Mouse (Mus musculus): ENCODE measurements around the gene Gal3st2c. TPM values are rescaled to one million over a fixed set of nuclear protein-coding genes. Genes with fewer than 3 reads are reported as not detected.
"Not testable (repeated sequence)": the region's sequence is repeated elsewhere in the genome, so short reads cannot be mapped to it uniquely, and the experiment has no call there.

The Gal3st2c gene
- 0.01 and 0.05 TPM in 2 replicates for polyA plus RNA-seq (2012; rRNA removed)

DNA sequence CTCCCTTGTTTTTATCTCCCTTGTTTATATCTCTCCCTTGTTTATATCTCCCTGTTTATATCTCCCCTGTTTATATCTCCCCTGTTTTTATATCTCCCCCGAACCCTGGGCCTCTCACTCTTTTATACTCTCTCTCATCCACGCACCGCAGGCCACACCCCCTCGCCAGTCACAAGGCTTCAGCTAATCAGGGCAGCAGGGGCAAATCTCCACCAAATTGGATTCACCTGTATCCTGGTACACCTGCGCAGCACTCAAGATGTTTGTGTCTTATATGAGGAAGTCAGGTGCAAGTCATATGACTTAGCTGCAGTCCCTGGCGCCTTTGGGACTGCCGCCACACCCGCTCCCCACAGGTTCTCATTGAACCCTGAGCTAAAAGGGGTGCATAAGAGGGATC lies at the start of gene Gal3st2c:
Gene Gal3st2c, plus strand, starts transcription at position 301 of the 400 bp plus-strand sequence.
- not testable (repeated sequence) for DNase-seq (ENCODE audit: low read depth)

DNA sequence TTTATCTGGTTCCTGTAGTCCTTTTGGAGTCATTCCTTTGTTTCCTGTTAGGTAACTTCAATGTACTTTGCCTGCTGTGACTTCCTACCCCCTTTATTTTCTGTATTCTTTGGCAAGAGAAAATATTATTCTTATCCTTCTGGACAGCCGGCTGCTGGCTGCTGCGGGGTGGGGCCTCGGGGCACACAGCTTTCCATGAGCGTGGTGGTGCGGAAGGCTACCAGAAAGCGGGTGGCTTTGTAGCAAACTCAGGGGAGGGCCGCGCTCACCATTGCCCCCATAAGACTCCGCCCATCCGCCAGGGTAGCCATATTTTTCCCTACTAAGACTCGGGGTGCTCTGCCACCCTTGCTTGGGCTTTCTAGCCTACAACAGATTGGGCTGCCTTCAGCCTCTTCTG lies 41.2 kb upstream of the Gal3st2c start:
- DNase-seq (ENCODE audit: low read depth): not testable (repeated sequence)

DNA sequence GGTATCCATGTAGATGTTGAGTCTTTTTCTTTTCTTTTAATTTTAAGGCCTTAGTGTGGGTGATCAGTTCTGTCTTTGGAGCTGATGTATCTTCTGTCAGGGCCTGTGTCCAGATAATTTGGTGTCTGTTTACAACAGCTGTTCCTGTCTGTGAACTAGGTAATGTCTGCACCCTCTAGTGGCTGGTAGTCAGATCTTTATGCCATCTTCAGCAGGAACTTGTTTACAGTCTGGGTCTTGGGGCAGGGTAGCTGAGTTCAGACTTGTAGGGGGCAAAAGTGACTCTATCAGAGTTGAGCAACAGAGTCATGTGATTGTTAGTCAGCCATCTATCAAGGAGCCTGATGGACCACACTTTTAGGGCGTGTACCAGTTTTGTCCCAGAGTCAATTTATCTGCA lies 23.8 kb upstream of the Gal3st2c start:
- not testable (repeated sequence) for DNase-seq (ENCODE audit: low read depth)

DNA sequence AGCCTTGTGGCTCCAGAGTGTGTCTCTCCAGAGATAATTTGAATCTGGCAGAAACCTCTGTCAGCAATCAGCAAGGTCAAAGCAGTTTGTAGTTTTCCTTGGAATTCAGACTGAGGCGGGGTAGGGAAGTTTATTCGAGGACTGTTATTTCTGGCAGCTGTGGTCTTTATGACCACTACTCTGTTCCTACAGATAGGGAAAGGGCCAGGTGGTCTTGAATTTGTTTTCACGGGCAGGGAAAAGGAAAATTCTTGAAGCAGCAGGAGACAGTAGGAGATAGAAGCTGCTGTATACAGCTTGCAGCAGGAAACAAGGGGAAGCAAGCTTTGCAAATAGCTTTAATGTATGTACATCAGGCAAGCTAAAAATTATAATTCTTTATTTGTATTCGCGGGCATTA lies 19.9 kb upstream of the Gal3st2c start:
- not testable (repeated sequence) for DNase-seq (ENCODE audit: low read depth)

DNA sequence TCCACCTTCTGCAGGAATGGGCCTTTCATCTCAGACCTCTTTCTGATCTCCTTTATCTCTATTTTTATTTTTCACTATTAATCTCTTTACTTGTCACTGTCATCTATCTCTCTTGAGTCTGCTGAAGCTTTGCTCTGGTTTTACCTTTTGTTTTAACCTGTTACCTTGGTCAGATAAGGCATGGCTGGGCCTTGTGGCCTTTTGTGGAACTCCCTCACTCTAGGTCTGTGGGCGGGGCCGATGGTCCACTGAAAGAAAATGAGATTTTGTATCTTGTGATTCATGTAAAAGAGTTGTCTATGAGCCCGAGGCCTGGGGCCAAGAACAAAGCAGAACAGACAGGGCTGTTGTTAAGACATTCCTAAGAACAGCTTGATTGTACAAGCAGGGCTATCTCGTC lies 19.5 kb upstream of the Gal3st2c start:
- not testable (repeated sequence) for DNase-seq (ENCODE audit: low read depth)

DNA sequence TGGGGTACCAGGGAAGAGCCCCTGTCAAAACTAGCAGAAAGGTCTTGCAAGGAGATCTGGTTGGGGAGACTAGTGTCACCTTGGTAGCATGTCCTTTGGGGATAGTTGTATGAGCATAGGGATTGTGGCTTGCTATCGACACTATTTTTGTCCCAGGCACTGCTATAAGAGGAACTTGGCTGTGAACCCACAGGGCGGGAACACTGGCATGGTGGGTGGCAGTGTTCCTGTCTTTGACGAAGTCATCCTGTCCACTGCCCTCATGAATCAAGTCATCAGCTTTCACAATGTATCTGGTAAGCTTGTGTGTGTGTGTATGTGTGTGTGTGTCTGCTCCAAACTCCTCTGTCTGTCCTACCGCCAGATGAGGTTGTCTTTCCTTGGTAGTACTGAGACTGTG lies 14.5 kb upstream of the Gal3st2c start:
- DNase-seq (ENCODE audit: low read depth): not testable (repeated sequence)

DNA sequence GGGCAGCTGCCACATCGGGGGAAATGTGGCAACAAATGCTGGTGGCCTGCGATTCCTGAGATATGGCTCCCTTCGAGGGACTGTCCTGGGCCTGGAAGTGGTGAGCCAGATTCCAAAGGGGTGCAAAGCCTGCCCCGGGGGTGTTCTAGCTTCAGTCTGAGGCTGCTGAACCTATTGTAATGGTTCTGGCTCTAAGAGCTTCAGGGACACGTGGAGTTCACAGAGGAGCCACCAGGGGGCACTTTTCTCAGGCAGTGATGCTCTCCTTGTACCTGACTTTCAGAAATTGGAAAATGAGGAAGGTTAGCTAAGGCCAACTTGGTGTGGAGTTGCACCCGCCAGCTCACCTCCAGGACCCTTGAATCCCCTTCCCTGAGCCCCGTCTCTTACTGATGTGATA lies 12.0 kb upstream of the Gal3st2c start:
- DNase-seq (ENCODE audit: low read depth): not testable (repeated sequence)

DNA sequence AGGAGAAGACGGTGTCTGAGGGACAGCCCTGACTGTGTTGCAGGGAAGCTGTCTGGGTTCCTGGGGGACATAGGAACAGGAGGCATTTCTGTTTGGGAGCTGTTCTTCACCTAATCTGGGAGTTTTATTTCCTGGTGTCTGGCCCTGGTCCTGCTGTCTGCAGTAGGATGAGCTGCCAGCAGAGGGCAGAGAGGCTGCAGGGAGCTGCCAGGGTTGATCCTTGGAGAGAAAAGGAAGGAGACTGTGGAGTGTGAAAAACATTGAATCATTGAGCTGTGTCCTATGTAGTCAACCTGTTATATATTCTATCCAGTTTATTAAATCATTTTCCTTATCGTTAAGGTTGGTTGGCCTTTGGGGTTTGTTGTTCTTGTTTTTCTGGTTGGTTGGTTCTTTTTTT lies 9.4 kb upstream of the Gal3st2c start:
- not testable (repeated sequence) for DNase-seq (ENCODE audit: low read depth)

DNA sequence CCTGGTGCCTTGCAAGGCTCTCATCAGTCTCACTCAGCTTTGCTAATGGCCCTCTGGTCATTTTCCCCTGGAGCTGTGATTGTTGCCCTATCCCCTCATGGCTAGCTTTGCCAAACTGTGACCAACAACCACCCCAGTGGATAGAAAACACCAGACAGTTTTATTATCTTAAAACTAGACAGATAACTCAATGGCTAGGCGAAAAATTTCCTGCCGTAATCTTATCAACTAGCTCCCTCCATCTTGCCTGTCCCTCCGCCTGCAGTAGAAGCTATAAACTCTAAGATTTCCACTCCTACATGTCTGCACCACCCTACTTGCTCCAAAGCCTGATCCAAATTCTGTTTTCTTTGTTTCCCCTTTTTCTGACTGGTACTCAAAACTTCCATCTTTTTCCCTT lies 4.1 kb upstream of the Gal3st2c start:
- DNase-seq (ENCODE audit: low read depth): no peak

DNA sequence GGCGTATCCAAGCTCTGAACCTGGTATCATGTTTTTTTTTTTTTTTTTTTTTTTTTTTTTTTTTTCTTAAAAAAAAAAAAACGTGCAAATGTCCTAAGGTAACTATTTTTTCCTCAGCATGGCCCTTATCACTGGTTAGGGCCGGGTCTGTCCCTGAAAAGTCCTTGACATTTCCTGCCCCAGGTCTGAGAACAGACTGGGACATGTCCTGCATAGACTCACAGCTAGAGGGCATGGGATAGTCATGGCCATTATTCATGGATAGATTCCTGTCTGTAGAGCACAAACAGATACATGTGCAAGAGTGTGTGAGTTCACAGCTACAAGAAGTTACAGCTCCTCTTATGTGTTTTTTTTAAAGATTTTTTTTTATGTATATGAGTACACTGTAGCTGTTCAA lies 1.5 kb upstream of the Gal3st2c start:
- DNase-seq (ENCODE audit: low read depth): no peak

DNA sequence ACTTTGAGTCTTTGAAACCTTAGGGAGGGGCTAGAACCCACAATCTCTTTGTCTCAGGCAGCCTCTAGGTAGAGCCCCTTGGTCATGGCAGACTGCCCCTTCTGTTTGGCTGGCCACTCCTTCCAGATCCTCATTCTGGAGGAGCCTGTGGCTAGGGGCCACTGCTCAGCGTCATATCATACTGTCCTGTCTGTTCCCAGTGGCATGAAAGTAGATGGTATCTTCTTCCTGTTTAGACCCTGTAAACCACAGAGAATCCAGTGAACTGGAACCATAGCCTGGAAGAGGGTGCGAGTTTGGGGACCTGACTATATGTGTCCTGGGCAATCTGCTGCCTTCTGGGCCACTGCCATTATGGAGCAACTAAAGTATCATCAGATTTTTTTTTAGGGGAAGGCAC lies 759 bp downstream of the Gal3st2c start:
- not testable (repeated sequence) for DNase-seq (ENCODE audit: low read depth)

DNA sequence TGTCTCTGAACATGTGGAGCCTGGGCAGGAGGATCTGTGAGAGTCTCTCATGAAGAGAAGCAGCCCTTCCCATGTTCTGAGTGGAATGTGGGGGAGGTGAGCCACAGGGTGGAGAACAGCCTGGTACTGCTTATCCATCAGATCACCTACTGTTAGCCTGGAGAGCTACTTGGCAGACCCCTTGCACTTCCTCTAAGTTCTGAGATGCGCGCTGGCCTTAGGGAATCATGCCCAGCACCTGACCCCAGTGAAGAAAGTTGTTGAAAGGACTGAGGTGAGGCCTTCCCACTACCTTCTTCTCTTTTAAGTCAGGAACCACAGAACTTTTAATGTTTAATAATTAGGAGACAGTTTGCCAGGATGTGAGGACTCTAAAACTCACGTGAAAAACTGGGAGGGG lies 1.2 kb downstream of the Gal3st2c start:
- DNase-seq (ENCODE audit: low read depth): not testable (repeated sequence)

DNA sequence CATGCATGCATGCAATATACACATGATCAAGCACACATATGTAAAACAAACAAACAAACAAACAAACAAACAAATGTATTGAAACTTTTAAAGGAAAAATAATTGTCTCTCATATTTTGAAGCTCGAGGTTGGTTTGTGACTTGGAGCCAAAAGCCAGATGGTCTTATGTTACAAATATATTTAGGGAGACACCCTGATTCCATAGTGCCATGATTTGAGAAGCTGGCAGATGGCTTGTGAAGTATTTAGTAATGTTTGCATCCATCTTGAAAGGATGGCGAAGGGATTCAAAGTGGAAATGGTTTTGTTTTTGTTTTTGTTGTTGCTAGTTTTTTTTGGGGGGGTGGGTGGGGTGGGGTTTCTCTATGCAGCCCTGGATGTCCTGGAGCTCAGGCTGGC lies 10.7 kb downstream of the Gal3st2c start:
- no peak for DNase-seq (ENCODE audit: low read depth)

DNA sequence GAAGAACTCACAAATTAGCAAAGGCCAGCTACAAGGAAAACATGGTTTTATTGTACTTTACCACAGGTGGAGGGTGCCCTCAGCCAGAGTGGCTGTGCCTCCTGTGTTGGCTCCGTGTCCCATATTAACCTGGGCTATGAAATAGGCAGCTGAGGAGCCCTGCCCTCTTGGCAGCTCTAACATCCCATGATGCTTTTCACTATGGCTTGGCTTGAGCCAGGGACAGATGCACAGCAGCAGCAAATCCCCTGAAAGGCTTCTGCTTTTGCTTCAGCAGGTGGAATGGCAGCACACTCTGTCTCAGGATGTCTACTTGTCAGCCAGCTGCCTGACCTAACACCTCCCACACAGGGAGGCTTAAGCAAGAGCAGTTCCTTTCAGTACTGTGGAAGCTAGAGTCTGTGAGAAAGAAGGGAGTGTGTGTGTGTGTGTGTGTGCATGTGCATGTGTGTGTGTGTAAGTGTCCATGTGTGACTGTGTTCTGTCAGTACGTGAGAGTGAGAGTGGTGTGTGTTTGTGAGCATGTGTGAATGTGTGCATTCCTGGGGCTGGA lies 15.7 kb downstream of the Gal3st2c start:
- not testable (repeated sequence) for DNase-seq (ENCODE audit: low read depth)

DNA sequence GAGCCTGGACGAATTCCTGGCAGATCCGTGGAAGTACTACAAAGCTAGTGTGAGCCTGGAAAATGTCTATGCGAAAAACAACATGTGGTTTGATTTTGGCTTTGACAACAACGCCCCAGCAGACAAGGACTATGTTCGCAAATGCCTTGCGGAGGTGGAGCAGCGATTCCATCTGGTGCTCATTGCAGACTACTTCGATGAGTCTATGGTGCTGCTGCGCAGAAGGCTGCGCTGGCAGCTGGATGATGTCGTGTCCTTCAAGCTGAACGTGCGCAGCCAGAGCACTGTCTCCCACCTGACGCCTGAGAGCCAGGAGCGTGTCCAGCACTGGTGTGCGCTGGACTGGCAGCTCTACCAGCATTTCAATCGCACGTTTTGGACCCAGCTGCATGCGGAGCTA lies 18.5 kb downstream of the Gal3st2c start:
- not testable (repeated sequence) for DNase-seq (ENCODE audit: low read depth)

DNA sequence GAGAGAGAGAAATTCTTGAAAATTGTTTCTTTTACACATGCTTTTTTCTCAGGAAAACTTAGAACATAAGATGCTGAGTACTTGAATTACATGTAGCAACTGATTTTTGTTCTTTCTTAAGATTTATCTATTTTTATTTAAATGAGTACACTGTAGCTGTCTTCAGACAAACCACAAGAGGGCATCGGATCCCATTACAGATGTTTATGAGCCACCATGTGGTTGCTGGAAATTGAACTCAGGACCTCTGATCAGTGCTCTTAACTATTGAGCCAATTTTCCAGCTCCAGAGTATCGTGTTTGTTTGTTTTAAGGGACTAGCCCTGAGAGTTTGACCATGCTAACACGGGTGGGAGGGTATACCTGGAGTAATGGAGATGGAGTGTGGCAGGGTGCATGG lies 21.3 kb downstream of the Gal3st2c start:
- no peak for DNase-seq (ENCODE audit: low read depth)

DNA sequence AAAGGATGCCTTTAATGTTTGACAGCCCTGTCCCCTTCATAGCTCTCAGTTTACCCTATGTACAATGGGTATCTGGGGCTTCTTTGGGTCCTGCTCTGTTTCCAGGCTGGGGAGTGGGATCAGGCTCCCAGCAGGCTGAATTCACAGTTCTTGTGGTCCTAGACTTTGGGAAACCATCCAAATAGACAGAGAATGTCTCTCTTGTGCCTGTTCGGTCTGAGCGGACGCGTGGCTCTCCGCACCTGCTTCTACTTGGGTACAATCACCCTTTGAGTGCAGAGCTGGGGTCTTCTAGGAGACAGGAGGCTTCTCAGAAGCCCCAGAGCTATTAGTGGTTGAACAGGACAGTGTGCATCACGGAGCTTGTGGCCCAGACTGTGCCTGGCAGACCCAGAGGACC lies 29.8 kb downstream of the Gal3st2c start, which contains the start of gene Neu4:
Gene Neu4, plus strand, starts transcription at position 301 of the 400 bp plus-strand sequence.
- DNase-seq (ENCODE audit: low read depth): no peak

DNA sequence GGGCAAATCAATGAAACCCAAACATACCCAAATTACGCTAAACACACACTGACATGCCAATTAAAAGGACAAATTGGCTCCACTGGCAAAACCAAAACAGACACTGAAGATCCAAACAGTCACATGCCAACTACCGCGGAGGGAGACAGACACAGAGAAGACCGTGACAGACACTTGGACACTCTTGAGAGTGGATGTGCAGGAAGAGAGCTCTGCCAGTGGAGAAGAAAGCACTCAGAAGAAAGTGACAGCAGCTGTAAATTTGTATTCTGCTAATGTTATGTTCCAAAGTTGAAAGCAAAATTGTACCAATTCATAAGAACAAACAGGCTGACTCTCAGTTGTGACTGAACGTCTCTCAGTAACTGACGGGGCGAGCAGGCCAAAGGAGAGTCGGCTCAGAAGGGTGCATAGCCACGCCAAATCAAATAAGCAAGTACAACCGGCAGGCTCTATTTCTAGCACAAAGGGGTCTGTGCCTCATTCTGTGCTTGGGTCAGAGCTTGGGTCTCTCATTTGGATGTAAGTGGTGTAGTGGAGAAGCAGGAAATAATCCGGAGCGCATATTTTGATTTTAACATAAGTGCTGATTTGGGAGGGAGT lies 37.3 kb downstream of the Gal3st2c start:
- no peak for DNase-seq (ENCODE audit: low read depth)

DNA sequence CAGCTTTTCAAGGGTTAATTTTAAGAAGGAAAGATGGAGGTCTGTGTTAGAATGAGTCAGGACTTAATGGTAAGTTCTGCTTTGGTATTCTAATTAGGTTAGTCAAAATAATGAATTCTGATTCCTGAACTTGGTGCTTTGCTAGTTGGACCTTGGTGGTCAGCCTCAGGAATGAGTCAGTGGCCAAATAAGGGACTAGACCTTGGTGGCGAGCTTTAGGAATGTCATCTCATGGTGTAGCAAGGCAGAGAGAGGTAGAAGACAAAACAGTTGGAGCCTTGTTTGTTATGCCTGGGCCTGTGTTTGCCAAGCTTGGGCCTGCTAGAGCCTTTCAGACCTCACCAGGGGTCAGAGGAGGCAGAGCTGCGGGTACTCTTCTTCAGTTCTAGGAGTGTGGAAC lies 38.4 kb downstream of the Gal3st2c start:
- no peak for DNase-seq (ENCODE audit: low read depth)

DNA sequence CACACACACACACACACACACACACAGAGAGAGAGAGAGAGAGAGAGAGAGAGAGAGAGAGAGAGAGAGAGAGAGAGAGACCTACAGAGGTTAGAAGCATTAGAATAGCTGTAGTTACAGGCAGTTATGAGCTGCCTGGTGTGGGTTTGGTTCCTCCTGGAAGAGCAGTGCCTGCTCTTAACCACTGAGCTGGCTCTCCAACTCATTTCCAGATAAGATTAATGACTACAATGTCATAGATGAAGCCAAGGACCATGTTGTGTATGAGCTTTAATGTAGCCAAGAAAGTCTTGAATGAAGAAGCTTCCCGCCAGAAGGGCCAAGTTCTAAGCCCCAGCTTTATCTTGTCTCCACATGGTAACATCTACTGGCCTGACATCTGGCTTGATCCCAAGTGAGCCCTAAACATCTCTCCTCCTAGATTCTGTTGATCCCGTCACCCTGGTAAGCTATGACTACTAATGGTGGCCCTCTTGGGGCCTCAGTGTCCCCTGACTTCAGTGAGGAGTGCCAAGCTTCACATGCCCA lies 42.8 kb downstream of the Gal3st2c start:
- no peak for DNase-seq (ENCODE audit: low read depth)

DNA sequence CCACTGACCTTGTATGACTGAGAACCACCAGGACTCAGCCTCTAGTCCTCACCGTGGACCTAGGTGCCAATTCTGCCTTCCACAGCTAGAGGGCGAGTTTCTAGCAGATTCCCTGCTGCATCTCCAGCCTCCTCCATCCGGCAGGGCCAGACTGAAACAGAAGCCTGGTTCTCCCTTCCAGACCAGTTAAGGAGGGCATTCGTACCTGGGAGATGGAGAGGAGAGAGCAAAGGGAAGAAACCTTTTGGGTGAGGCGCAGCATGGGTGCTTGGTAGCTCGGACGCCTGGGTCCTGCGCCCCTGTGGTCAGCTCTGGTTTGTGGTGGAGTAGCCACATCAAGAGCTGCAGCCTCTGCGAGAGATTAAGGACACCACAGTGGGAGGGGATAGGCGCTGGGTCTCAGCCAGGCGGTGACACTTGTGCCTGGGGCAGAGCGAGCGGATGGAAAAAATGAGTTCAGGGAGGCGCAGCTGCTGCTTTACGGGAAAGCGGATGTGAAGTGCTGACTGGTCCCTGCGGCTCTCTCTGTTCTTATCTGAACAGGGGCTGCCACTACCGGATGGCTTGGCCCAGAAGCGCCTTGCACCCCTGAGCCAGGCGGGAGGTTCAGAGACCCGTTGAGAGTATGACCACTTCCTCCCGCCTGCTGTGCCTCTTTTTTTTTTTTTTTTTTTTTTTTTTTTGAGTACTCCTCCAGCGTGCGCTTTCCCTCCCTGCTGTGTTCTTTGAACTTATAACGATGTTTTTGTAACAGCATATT lies 44.9 kb downstream of the Gal3st2c start:
- DNase-seq (ENCODE audit: low read depth): no peak

DNA sequence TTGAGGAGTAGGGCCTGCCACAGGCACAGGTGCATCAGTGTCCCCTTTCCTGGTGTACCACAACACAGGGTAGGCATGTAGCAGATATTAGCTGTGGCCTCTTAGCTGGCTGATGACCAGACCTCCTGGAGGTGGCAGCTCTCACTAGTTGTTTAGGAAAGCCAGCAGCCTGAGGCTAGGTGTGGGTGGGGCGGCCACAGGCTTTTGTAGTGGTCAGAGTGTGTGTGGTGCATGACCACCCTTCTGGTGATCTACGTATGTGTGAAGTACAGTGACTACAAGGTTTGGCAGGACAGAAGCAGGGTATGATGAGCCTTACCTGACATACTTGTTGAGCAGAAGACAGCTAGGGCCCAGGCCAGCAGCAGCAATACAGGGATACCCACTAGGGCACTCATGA lies 50.1 kb downstream of the Gal3st2c start:
- DNase-seq (ENCODE audit: low read depth): no peak

DNA sequence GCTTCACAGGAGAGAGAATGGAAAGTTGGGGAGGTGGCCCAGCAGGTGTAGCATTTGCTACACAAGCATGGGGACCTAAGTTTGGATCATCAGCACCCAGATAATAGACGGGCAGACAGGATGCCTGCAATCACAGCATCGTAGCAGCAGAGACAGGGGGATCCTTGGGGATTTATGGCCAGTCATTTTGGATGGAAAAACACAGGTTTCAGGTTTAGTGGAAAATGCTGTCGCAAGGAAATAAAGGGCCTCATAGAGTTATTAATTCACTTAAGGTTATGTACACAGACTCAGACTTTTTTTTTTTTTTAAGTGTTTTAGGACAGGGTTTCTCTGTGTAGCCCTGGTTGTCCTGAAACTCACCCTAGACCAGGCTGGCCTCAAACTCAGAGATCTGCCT lies 55.2 kb downstream of the Gal3st2c start:
- no peak for DNase-seq (ENCODE audit: low read depth)

Data from gonadal fat pad, adult 2 months (tissue).